Mouse (Mus musculus) cerebellum, adult (tissue): Measurements from ENCODE around the gene Mxd1.

Source experiments
- ATAC-seq: cut with Nextera tagmentation; 2 replicates; pipeline ENCODE4 v1.9.2; 2017; ENCODE audit warnings: mild to moderate bottlenecking, moderate library complexity, mixed read lengths; ENCODE audit not compliant: insufficient number of reproducible peaks, low FRiP score, low TSS enrichment

Mxd1 gene

GRCm38 (mm10) chr6:86668580-86669239 lies at the start of gene Mxd1:
Gene Mxd1, minus strand, starts transcription at chr6:86669161.
- ATAC-seq: no peak

DNA sequence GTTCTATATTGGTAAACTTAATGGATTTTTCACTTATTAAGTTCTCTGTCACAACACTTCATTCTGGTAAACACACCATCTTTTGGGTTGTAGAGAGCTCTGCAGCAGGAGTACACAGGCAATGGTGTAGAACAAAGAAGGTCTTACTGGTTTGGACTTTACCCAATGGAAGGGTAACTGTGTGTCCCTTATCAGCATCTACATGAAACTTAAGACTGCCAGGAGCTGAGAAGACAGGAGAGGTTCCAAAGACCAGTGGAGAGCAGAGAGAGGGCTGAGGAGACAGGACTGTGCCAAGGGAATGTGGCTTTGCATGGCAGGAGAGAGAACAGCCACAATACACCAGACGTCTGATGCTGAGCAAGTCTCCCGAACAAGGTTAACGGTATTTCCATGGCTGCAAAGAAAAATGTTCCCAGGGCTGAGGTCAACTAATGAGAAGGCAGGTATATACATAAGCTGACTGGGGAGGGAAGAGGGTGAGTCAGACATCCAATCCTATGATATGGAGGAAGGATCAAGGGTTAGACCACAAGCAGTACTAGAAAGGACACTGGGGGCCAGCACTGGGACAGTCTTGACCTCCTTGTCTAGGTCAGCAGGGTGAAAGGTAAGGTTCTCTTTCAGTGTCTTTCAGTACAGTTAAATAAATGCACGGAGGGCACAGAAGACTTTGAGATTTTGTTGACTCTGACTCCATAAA lies 39.3 kb upstream of the Mxd1 start:
- no peak for ATAC-seq

GRCm38 (mm10) chr6:86702577-86702976 lies 33.6 kb upstream of the Mxd1 start:
- no peak for ATAC-seq

- no peak for ATAC-seq
Observed at GRCm38 (mm10) chr6:86697903-86698302, 28.9 kb upstream of the Mxd1 start.

DNA sequence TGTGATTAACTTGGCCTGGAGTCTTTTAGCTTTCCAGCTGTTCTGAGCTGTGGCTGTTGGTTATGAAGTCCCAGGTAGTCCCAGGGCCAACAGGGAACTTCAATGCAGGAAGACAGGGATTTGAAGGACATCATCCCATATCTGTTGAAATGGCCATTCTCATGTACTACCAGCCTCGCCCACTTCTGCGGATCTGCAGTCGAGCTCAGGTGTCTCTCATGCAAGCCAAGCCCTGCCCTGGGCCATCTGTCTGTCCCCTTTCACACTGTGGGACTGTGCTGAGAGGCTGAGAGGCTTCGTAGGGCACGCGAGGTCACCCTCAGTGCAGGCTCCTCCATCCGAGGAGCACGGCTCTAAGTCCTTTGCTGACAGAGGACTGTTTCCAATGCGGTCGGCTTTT lies 27.3 kb upstream of the Mxd1 start:
- ATAC-seq: peak; percentile 66

- ATAC-seq: 0 out of 2 replicates have a peak, but pooled peaks have one; percentile 6
Observed at GRCm38 (mm10) chr6:86694465-86694864, 25.5 kb upstream of the Mxd1 start.

GRCm38 (mm10) chr6:86689671-86690070 lies 20.7 kb upstream of the Mxd1 start:
- no peak for ATAC-seq

DNA sequence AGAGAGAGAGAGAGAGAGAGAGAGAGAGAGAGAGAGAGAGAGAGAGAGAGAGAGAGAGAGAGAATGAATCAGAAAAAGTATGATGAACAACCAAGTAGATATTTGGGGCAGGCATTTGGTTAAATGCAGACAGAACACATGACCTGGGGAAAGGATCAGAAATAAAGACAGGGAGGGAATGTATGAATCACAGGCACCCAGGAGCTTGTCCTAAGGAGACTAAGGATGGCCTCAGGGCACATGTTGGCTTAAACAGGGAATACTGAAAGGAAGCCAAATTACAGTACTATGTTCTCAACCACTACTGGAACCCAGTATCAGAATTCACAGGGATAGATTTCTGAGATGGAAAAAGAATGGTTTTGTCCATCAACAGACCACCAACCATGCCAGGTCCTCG lies 18.0 kb upstream of the Mxd1 start:
- no peak for ATAC-seq

GRCm38 (mm10) chr6:86684655-86685011 lies 15.7 kb upstream of the Mxd1 start:
- no peak for ATAC-seq

DNA sequence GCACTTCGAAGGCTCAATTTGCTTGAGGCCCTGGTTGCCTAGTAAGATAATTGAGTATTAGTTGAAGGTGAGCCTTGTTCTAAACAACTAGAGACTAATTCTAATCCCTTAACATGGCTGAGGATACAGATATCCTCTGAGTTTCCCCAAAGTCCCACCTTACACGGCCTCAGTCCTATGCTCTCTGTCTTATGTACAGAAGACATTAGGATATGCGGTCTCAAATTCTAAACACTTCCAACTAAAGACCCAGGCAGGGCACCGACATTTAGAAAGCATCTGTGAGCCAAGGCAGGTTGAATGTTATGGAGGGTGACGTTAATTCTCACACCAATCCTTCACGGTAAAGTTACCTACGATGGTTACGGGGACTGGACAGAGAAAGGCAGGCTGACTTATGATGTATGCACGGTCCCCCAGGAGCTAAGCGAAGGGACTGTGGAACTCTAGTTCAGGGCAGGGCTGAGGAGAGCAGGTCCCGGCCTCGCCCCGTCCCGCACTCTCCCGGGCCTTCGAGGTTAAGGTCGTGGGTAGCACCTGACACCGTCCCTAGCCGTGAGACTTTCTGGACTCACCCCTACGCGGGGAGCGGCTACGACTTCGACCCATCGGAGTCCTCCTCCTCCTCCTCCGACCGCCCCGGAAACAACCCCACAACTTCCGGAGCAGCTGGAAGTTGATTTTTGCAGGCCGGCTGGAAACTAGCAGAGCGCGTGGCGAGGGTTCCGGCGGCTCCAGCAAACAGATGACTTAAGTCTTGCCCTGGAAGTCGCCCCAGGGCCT lies 15.1 kb upstream of the Mxd1 start, which contains the start of gene Snrnp27:
Snrnp27 (minus strand) TSS at position 651 of the 783 bp plus-strand sequence.
- ATAC-seq: peak; percentile 85

DNA sequence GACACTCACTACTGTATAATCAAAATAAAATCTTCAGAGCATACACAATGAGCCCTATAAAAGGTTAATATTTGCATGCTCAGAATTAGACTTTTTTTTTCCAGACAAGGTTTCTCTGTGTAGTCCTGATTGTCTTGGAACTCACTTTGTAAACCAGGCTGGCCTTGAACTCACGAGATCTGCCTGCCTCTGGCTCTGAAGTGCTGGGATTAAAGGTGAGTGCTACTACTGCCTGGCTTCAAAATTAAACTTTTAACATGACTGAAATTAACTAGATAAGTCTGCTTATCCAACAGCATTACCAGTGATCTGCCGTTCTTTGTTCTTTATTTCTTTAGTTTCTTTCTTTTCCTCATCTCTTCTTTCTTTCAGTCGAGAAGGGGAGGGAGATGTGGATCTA lies 12.3 kb upstream of the Mxd1 start:
- ATAC-seq: no peak

- no peak for ATAC-seq
Observed at GRCm38 (mm10) chr6:86678341-86678740, 9.4 kb upstream of the Mxd1 start.

- 0 out of 2 replicates have a peak, but pooled peaks have one; percentile 41 for ATAC-seq
Observed at GRCm38 (mm10) chr6:86670873-86671272, 1.9 kb upstream of the Mxd1 start.

DNA sequence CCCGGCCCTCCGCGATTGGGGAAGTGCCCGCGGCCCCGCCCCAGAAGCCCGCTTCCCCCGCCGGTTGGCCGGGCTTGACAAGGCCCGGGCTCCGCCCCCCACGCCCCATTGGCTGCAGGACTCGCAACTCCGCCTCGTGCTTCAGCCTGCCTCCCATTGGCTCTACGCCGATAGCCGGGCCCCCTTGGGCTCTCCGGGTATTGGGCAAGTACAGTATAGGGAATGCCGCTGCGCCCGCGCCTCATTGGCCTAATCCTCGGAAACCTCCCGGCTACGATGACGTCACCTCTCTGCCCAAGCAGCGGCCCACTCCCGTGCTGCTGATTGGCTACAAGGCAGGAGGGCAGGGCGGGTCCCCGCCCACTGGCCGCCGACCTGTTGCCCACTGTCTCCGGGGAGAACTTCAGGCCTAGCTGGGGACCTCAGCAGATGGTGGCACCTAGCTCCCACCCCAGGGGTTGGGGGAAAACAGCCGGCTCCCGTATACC lies 323 bp upstream of the Mxd1 start:
- ATAC-seq: peak; percentile 93

GRCm38 (mm10) chr6:86667061-86667460 lies 1.9 kb downstream of the Mxd1 start:
- no peak for ATAC-seq

DNA sequence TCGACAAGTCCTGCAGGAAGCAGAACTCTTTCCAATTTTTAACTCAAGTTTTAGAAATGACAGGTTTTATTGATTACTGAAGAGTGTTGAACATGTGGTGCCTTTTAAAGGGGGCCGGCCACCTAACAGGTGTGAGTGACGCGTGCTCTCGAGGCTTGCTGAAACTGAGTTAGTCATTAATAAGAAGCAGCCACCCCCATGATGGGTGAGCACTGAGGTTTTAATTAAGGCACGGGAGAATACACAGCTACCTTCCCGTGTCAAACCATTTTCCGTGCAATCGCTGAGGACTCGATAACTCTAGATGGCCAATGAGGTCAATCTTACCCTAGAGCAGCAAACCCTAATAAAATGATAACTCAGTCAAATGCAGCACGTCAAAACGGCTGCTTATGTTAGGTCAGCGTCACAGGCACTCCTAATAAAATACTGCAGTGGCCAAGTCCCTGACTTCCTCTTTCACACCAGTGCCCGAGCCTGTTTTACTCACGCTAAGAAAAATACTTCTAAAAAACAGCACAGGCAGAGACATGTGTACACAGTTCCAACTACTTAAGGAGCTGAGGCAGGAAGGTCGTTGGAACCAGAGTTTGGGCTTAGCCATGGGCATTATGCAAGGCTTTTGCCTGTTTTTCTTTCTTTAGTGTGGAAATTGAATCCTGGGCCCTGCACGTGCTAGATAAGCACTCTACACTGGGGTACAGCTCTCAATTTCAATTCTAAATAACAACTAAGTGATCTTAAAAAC lies 3.2 kb downstream of the Mxd1 start:
- ATAC-seq: no peak

GRCm38 (mm10) chr6:86665076-86665475 lies 3.9 kb downstream of the Mxd1 start:
- ATAC-seq: no peak

- ATAC-seq: no peak
Observed at GRCm38 (mm10) chr6:86660161-86660877, 8.6 kb downstream of the Mxd1 start.

- ATAC-seq: no peak
Observed at GRCm38 (mm10) chr6:86658501-86658900, 10.5 kb downstream of the Mxd1 start.
